Mouse (Mus musculus) olfactory bulb, adult 2 months (tissue): ENCODE data around the gene Mesp2.

Source experiments
- CTCF ChIP-seq: fragments of 200-500 bp; IDR thresholded peaks from 2 replicates; pipeline ENCODE4 v1.5.1; 2012; ENCODE audit warnings: low read depth, mild to moderate bottlenecking, low read length, moderate library complexity; ENCODE audit not compliant: insufficient read depth
- POLR2A ChIP-seq: fragments of 200-500 bp; IDR thresholded peaks from 2 replicates; pipeline ENCODE4 v1.6.1; 2012; ENCODE audit warnings: mild to moderate bottlenecking, low read depth, low read length, moderate library complexity; ENCODE audit not compliant: insufficient read depth

- no peak for TF ChIP-seq CTCF
- no peak for TF ChIP-seq POLR2A
These were observed 47.8 kb downstream of the Mesp2 start for GRCm38 (mm10) chr7:79858202-79858934.
